Mouse (Mus musculus) E14TG2a.4 (cell line): ENCODE measurements around the gene Arf1.
A peak's percentile ranks its signal among the peaks of the same experiment; 100 is the strongest.

Experiments used
- H3K27me3 ChIP-seq: 2 replicates; pipeline ENCODE4 v1.6.1; 2014; ENCODE audit warnings: low read length, control low read depth; ENCODE audit not compliant: insufficient read depth
- H3K36me3 ChIP-seq: 2 replicates; pipeline ENCODE4 v1.6.1; 2014; ENCODE audit warnings: low read length, control low read depth; ENCODE audit not compliant: insufficient read depth
- H3K4me1 ChIP-seq: replicated peaks from 2 replicates; pipeline ENCODE4 v1.6.1; 2014; ENCODE audit warnings: low read depth, low read length, control low read depth
- H3K4me3 ChIP-seq: replicated peaks from 2 replicates; pipeline ENCODE4 v1.5.1; 2014; ENCODE audit warnings: mild to moderate bottlenecking, low read length
- H3K9me3 ChIP-seq: 2 replicates; pipeline ENCODE4 v1.6.1; 2014; ENCODE audit warnings: low read length, control low read depth
- CTCF ChIP-seq: conservative IDR thresholded peaks from 2 replicates; pipeline ENCODE4 v1.5.1; 2014; ENCODE audit warnings: low read length
- NANOG ChIP-seq: IDR thresholded peaks from 2 replicates; pipeline ENCODE4 v1.6.1; 2014; ENCODE audit warnings: borderline replicate concordance, low read length, mixed read lengths
- POU5F1 ChIP-seq: IDR thresholded peaks from 2 replicates; pipeline ENCODE4 v1.6.1; 2014; ENCODE audit warnings: low read length, borderline replicate concordance

Arf1 gene

GRCm38 (mm10) chr11:59232797-59233196 is 4.7 kb upstream of the Arf1 start:
- Histone ChIP-seq H3K4me1 (peaks cover 21% of the 10 kb centered on the region), H3K9me3 (no peaks in the 10 kb centered on the region), H3K36me3 (no peaks in the 10 kb centered on the region), H3K27me3 (no peaks in the 10 kb centered on the region), H3K4me3 (no peak overlapping the region)
- TF ChIP-seq CTCF (no peak; the same call in 1 of the 2 replicates), NANOG (no peak), POU5F1 (no peak)

- TF ChIP-seq CTCF, result peak; percentile 53
- no peak for TF ChIP-seq NANOG
- no peak for TF ChIP-seq POU5F1
- Histone ChIP-seq H3K36me3 (peaks cover 17% of the 10 kb centered on the region), H3K9me3 (no peaks in the 10 kb centered on the region), H3K27me3 (no peaks in the 10 kb centered on the region), H3K4me1 (peaks cover 42% of the 10 kb centered on the region), H3K4me3 (no peak overlapping the region)
Observed at GRCm38 (mm10) chr11:59230144-59230760, 2.2 kb upstream of the Arf1 start.

- Histone ChIP-seq H3K27me3 (no peaks in the 10 kb centered on the region), H3K4me1 (peaks cover 63% of the 10 kb centered on the region), H3K36me3 (peaks cover 42% of the 10 kb centered on the region), H3K4me3 (peak overlapping the region; percentile 99), H3K9me3 (no peaks in the 10 kb centered on the region)
- TF ChIP-seq CTCF (no peak), POU5F1 (no peak), NANOG (no peak)
Observed at GRCm38 (mm10) chr11:59227604-59228121, 407 bp downstream of the Arf1 start.

- TF ChIP-seq NANOG (no peak), CTCF (no peak), POU5F1 (no peak)
- no peaks in the 10 kb centered on the region for H3K9me3 ChIP-seq
Observed at GRCm38 (mm10) chr11:59226787-59227603, 1.1 kb downstream of the Arf1 start.

GRCm38 (mm10) chr11:59226251-59226650 is 1.8 kb downstream of the Arf1 start:
- H3K36me3 ChIP-seq, result peaks cover 55% of the 10 kb centered on the region

More at GRCm38 (mm10) chr11:59226787-59227603, 1.1 kb downstream of the Arf1 start:
- no peaks in the 10 kb centered on the region for H3K27me3 ChIP-seq
- H3K36me3 ChIP-seq, result peaks cover 48% of the 10 kb centered on the region
- peak overlapping the region; percentile 99 for H3K4me3 ChIP-seq
- peaks cover 68% of the 10 kb centered on the region for H3K4me1 ChIP-seq

GRCm38 (mm10) chr11:59225167-59225566 is 2.9 kb downstream of the Arf1 start:
- Histone ChIP-seq H3K9me3 (no peaks in the 10 kb centered on the region), H3K4me3 (no peak overlapping the region), H3K4me1 (peaks cover 81% of the 10 kb centered on the region), H3K27me3 (no peaks in the 10 kb centered on the region), H3K36me3 (peaks cover 66% of the 10 kb centered on the region)
- no peak for TF ChIP-seq POU5F1
- no peak for TF ChIP-seq CTCF

More at GRCm38 (mm10) chr11:59226251-59226650, 1.8 kb downstream of the Arf1 start:
- H3K9me3 ChIP-seq, result no peaks in the 10 kb centered on the region
- TF ChIP-seq POU5F1 (no peak), NANOG (no peak), CTCF (no peak)
- peak overlapping the region; percentile 99 for H3K4me3 ChIP-seq
- no peaks in the 10 kb centered on the region for H3K27me3 ChIP-seq
- peaks cover 76% of the 10 kb centered on the region for H3K4me1 ChIP-seq

GRCm38 (mm10) chr11:59224470-59224869 is 3.6 kb downstream of the Arf1 start:
- H3K4me3 ChIP-seq, result no peak overlapping the region
- TF ChIP-seq CTCF (no peak), POU5F1 (no peak)
- H3K27me3 ChIP-seq, result no peaks in the 10 kb centered on the region
- no peaks in the 10 kb centered on the region for H3K9me3 ChIP-seq
- peaks cover 70% of the 10 kb centered on the region for H3K36me3 ChIP-seq
- H3K4me1 ChIP-seq, result peaks cover 87% of the 10 kb centered on the region

- Histone ChIP-seq H3K4me3 (no peak overlapping the region), H3K36me3 (peaks cover 72% of the 10 kb centered on the region), H3K4me1 (peaks cover 87% of the 10 kb centered on the region), H3K9me3 (no peaks in the 10 kb centered on the region), H3K27me3 (no peaks in the 10 kb centered on the region)
- TF ChIP-seq NANOG (no peak), CTCF (no peak), POU5F1 (no peak)
Observed at GRCm38 (mm10) chr11:59224025-59224424, 4.0 kb downstream of the Arf1 start.
